Mouse (Mus musculus) gastrocnemius, postnatal 25 days (tissue): ENCODE results near the gene Taf3. TPM values are rescaled to one million over a fixed set of nuclear protein-coding genes. Genes with fewer than 3 reads are reported as not detected.

Experiments used
- DNase-seq: peaks from one replicate; pipeline ENCODE4 v3.0.0; 2022
- total RNA-seq, 2 experiments: library from RNA; stranded (reverse); gene quantifications; 1 replicate in 1 of 2; 2 replicates in 1 of 2; pipeline ENCODE4 v1.2.3; 2021

Gene Taf3
- total RNA-seq, 2 experiments from 2014 or later, result 6.4 to 7.6 TPM

- DNase-seq, result no peak
Measured at GRCm38 (mm10) chr2:9956546-9956945, 91.8 kb downstream of the Taf3 start.

DNA sequence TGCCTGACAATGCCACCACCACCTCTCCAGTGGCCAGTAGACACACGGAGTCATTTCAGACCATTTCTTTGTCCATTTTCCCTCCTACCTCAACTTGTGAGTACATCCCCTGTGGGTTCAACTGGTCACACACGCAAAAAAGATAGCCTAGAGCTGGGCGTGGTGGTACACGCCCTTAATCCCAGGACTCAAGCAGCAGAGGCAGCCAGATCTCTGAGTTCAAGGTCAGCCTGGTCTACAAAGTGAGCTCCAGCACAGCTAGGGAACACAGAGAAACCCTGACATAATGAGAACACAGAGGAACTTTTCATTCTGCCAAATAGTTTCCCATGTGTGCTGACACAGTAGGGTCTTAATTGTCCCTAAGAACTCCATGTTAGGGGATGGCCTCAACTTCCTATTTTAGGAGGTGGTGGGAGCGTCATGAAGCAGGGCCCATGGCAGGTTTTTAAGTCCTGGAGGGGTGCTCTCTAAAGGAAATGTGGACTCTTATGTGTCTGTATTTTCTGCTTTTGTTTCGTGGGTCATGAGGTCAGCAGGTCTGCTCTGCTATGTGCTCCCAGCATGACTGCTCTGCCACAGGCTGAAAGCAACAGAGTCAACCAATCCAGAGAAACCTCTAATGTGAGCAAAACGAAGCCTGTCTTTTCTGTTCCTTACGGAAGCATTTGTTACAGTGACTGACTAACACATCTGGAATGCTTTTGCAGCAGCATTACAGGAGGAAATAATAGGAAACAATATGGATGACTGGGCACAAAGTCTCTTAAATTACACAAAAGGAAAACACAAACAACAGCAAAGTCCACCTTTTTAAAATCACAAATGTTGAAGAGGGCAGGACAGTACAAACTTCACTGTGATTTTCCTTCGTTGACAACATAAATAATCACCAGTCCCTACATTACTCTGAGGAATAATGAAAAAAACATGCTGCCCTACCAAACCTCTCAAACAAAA lies 92.5 kb downstream of the Taf3 start:
- DNase-seq, result no peak

DNA sequence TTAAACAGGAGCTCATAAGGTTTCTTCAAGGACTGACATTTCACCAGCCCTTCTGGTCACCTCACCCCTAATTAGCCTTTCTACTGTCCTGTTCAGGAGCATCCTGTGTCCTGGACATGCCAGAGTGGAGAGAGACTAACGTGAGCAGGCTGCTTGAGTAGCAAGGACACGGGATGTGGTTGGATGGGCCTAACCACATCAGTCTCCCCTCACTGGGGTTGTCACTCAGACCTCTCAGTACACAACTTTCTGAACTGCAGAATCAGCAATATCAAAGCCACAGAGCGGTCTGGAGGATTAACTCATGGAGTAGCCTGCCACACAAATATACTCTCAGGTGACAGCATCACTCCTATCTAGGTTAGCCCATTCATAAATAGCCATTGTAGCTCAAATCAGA lies 101.7 kb downstream of the Taf3 start:
- no peak for DNase-seq

DNA sequence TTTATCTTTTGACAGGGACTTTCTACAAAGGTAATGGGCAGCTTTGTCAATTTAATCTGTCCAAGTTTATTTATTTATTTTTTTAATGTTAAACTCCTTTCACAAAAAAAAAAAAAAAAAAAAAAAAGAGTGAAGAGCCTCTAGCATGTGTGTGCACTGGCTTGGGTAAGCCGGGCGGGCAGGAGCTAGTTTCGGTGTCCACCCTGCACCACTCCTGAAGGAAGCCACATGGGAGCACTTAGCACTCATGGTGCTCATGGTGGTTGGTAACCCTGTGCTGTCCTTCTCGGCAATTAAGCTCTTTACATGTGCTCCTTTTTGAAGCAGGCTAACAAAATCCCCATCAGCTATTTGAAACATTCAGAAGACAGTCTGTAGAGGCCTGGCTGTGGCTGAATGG lies 102.8 kb downstream of the Taf3 start:
- no peak for DNase-seq

DNA sequence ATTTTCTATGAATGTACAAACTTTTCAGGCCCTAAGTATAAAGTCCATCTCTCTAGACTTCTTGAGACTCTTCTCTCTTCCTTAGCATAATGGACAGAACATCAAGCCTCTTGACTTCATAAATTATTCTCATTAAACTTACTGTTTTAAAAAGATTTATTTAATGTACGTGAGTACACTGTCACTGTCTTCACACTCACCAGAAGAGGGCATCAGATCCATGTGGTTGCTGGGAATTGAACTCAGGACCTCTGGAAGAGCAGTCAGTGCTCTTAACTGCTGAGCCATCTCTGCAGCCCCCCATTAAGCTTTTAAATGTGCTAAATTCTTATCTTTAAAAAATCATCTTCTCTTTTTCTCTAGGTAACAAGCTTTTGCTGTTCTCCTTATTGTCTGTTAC lies 105.4 kb downstream of the Taf3 start:
- no peak for DNase-seq

DNA sequence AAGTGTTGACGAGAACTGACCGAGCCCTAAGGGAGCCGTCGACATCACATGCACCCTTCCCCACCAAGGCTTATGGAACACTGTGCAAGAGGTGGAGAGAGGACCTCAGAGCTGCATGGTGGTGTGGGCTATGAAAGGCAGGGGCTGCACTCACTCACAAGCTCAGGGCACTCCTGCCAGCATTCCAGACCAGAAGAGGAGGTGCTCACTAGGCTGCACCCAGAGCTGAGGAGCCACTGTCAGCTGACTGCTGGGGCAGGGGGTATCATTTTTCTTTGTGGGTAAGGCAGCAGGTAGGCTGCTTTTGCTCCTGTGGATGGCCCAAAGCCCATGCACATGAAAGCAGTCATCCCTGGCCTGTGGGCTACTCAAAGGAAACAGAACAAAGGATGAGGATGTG lies 109.1 kb downstream of the Taf3 start:
- DNase-seq, result no peak

DNA sequence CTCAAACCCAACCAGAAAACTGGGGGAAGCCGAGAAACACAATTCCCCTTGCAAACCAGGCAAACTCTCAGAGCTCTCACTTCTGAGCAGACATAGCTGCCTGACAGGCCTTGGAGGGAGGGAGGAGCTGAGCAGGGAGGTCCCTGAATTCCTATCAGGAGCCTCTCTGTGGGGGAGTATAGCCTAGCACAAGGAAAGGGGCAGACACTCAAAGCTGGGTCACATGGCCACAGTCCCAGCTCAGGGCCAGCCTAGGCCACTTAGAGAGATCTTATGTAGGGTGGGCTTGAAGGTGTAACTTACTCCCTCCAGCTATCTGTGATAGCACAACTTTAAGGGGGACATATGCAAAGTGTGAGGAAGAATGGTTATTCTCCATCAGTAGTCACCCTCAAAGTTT lies 112.4 kb downstream of the Taf3 start:
- no peak for DNase-seq

DNA sequence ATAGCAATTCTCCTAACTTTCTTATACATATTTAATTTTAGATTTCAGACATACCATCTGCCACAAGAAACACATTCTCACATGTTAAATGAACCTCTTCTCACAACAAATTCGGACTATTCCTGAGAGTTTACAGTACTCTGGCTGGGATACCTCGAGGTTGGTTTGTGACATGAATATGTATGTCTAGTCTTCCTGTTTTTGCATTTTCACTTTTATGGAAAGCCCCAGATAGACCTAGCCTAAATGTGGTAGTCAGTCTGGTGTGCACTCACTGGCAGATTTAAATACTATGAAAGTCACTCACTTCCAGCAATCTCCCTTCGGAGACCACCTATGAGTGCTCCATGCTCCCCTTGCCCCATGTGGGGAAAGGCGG lies 121.5 kb downstream of the Taf3 start:
- DNase-seq, result no peak

GRCm38 (mm10) chr2:9926194-9926904 lies 122.0 kb downstream of the Taf3 start:
- no peak for DNase-seq

- no peak for DNase-seq
Measured at GRCm38 (mm10) chr2:9918691-9919471, 129.5 kb downstream of the Taf3 start.

DNA sequence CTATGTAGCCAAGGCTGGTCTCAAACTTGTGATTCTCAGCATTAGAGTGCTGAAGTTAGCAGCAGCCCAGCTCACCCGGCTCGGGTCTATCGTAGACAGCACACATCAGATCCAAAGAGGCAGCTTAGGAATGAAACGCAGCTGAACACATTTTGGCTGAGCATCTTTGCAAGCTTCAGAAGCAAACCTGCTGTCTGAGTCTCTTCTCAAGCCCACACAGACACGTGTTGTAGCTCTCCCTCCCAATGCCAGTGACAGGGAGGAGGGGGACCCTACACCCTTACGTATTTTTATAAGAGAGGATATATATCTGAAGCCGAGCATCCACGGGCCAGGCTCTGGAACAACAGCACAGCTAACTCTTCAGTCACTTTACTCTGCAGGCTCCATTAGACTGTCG lies 130.8 kb downstream of the Taf3 start:
- no peak for DNase-seq

DNA sequence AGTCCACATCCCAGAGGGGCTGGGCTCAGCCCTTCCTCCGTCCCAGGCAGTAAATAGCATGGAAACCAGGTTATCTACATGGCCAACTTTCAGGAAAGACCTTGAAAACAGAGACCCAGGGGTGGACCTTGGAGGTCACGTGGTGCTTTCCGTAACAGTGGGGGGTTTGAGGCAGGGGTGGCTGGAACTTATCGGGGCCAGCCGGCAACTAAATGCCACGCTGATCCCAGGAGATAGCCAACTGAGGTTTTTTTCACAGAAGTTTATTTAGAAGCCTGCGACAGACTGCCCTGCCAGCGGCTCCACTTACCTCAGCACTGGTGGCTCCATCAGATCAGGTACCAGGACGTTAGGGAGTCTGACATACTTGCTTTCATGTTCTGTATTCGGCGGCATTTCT lies 142.4 kb downstream of the Taf3 start:
- no peak for DNase-seq

GRCm38 (mm10) chr2:9903854-9904560 lies 144.4 kb downstream of the Taf3 start:
- DNase-seq, result no peak

DNA sequence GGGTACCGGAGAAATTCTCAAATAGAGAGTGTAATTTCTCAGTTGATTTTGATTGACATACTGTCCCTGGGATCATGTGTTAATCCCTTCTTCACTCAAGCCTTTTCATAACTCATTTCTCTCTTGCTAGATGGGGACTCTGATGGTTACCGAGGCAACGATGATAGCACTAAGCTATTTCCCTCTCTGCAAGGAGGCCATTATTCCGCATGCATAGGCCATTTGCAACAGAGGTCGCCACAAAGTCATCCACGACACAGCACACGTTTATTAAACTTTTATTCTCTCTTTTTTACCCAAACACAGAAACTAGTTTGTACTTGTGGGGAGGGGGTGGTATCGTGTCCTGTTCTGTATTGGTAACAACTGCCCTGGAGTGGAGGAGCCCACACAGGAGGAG lies 150.6 kb downstream of the Taf3 start:
- no peak for DNase-seq

- DNase-seq, result no peak
Measured at GRCm38 (mm10) chr2:9896097-9896770, 152.2 kb downstream of the Taf3 start.

GRCm38 (mm10) chr2:9894836-9895593 lies 153.4 kb downstream of the Taf3 start:
- no peak for DNase-seq

- no peak for DNase-seq
Measured at GRCm38 (mm10) chr2:9893272-9893953, 155.0 kb downstream of the Taf3 start.

DNA sequence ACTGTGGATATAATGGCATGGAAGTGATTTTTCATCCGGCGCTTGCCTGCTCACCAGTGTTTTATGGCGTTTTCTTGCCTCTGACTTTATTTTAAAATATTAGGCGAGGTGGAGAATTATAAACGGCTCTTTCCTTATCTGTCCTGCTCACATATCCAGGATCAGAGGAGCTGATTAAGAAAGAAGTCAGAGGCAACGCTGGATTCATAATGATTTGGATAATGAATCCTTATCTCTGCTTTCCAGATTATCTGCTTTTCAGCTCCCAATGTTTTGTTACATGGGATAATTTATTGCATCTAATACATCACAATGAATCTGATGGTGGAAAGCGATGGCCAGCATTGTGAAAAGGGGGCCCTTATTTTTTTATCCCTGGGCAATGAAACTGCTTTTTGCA lies 155.9 kb downstream of the Taf3 start:
- no peak for DNase-seq

DNA sequence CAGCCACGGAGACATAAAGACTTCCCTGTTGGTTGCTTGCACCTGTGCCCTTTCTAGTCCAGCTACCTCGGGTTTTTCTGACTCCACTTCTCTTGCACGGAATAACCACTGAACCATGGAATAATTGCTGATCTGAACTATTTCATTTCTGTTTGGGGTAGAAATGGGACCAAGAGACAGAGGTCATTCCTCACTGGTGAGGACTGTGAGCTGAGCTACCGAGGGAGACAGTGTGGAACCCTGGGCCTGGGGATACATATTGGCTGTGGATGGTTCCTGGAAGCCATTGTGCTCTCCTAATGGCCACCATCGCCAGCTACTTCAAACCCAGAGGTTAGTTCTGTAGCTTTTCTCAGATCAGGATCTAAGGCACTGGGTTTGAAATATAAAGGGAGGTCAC lies 157.5 kb downstream of the Taf3 start:
- no peak for DNase-seq

- DNase-seq, result no peak
Measured at GRCm38 (mm10) chr2:9890251-9890650, 158.1 kb downstream of the Taf3 start.
